Mouse (Mus musculus) lung, postnatal 0 days (tissue): Measurements from ENCODE around the gene Dscaml1.

Experiments
- CTCF ChIP-seq: IDR thresholded peaks from 2 replicates; pipeline ENCODE4 v1.5.1; 2016; ENCODE audit warnings: antibody characterized with exemption, mild to moderate bottlenecking
- EP300 ChIP-seq: IDR thresholded peaks from 2 replicates; pipeline ENCODE4 v1.6.1; 2016; ENCODE audit warnings: antibody characterized with exemption, mild to moderate bottlenecking, control low read depth

- TF ChIP-seq CTCF (no peak), EP300 (no peak)
These were observed 19.6 kb upstream of the Dscaml1 start for GRCm38 (mm10) chr9:45406808-45407207.
